Mouse (Mus musculus) frontal cortex, adult 2 months (tissue): ENCODE data around the gene Hspg2. TPM values are rescaled to one million over a fixed set of nuclear protein-coding genes. Genes with fewer than 3 reads are reported as not detected.

ENCODE experiments used
- DNase-seq, 2 experiments: peaks; one replicate each; pipeline ENCODE4 v3.0.0; 2022; ENCODE audit warnings: low spot score in 1 of 2; ENCODE audit errors: extremely low spot score in 1 of 2
- polyA plus RNA-seq: library from polyadenylated mRNA; depleted of rRNA; stranded (reverse); fragments of >200 nt; gene quantifications from 2 replicates; pipeline ENCODE4 v1.2.3, GENCODE M21; 2012

Hspg2 gene
- polyA plus RNA-seq, 1 experiment = 4.0 TPM

DNA sequence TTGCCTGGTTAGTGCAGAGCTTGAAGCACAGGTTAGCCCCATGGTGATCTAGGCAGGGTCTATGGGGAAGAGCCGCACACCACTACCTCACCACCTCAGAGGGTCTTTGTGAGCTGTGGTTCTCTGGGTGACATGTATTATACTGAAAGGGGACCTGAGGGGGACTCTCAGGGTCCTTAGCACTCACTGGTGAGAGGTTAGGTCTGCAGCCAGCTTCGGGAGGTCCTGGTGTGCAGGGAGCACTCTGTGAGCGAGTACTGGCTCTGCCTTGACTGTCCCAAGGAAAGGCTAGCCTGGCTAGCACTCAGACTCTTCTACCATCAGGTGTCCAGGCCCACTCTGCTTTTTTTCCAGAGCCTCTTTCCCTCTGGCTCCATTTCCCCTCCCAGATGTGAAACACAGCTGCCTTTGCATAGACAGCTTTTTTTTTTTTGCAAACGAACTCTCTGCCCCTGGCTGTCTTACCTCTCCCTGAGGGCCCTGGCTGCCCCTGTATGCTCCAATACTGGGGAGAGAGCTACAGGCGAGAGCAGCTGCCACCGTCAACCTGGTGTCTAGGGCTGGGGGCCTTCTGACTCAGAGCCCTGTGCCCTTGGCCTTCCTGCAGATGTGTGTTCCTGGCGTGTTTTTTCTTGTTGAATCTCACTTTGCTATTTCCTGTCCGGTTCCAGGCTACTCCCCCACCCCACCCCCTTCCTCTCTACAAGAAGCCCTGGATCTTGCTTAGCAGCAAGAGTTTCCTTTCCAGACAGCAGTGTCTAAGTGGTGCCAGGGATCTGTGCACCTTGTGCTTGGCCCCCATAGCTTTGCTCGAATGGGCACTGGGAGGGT, 29.5 kb downstream of the Hspg2 start:
- no peak for DNase-seq

DNA sequence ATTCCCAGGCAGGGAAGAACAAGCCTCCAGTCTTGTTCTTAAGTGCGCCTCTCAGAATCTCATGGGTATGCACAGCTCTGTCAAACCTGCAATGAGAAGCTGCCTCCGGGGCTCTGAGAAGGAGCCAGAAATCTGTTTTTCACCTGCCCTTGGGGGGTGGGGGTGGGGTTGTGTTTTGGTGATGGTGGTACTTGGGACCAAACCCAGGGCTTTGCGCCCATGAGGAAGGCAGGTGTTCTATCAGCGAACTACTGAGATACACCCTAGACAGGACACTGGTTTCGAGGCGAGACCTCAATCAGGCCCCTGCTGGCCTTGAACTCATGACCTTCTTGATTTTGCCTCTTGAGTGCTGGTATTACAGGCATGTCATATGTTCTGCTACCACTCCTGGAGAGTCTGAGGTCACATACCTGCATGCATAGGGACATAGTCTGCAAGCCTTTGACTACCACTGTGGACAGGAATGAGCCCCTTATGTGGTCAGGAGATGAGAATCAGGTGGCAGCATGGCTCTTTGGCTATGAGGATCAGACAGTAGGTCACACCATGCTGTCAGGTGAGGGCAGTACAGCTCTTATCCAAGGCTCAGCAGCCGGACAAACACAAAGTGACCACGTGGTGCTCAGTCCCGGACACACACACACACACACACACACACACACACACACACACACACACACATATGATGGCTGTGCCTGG, 30.5 kb downstream of the Hspg2 start:
- DNase-seq = no peak

DNA sequence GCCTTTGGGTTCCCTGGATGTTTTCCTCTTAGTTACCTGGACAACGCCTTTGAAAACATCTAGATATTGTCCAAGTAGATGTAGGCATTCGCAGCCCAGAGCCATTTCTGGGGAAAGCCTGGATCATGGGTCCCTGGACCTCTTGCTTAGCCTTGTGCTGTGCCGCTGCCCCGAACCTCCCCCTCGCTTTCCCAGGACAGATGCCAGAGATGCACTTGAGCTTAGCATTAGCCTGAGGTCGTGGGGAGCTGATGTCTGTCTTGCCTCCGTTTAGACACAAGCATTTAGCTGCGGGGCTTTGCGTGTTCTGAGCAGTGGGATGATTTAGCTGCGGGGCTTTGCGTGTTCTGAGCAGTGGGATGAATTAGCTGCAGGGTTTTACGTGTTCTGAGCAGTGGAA, 31.6 kb downstream of the Hspg2 start:
- no peak for DNase-seq

DNA sequence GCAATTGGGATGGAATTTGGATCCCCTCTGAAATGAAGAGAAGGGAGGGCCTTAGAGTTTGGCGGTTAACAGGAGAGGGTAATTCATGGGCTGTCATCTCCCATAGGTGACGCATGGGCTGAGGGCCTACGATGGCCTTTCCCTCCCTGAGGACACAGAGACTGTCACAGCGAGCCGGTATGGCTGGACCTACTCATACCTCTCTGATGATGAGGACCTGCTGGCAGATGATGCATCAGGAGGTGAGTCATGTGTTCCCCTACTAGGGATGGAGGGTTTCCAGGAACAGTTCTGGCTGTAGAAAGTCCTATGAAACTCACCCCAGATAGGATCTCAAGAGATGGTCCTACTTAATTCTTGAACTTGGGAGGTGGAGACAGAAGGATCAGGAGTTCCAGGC, 32.4 kb downstream of the Hspg2 start:
- DNase-seq = no peak

DNA sequence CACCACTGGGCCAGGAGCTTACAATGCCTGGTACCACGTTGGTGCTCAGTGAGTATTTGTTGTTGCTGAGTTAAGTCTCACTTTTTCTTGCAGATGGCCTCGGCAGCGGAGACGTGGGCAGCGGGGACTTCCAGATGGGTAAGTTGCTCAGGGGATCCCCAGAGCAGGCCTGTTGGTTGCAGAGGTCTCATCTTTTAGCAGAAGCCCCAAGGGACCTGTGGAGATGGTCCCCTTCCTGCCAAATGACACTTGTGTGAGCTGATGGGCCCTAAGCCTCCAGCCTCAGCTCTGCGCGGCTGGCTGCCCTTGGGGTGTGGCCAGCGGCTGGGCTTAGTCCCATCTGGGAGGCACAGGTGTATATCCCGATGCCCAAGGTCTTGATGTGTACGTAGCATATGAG, 33.6 kb downstream of the Hspg2 start:
- no peak for DNase-seq

DNA sequence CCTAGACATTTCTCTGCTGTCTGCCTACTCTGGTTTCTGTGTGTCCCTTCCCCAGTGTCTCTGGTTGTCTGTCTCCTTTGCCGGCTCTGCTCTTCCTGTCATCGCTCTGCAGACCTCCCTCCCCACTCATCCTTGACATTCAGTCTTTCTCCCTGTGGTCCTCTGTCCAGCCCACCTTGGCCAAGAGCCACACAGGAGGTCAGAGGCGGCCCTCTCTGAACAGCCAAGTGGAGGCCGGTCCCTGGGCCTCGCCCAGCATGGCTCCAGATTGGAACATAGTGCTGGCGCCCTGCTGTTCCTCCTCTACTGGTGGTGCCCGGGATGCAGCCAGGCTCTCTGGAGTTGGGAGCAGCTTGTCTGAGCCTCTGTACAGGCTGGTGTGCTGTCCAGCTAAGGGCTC, 34.2 kb downstream of the Hspg2 start:
- no peak for DNase-seq

DNA sequence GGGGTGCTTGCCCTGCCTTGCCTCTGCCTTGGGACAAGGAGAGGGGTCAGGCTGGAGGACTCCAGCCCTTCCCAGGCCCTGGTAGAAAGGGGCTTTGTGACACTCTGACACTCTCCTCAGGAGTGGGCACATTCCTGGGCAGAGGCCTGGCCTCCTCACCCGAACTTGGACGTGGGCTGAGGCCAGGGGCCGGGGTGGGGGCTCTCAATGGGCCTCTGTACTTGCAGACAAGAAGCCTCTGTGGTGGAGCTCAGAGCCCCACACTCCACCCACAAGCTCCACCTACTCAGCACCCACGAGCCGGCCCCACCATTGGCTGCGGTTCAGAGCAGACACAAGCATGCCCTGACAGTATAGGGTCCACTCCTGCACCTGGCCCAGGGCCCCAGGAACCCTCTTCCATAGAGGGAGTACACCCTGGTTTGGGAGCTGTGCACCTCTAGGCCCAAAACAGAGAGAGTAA, 35.0 kb downstream of the Hspg2 start:
- DNase-seq = peak in 1 of 2 experiments; percentile 15

DNA sequence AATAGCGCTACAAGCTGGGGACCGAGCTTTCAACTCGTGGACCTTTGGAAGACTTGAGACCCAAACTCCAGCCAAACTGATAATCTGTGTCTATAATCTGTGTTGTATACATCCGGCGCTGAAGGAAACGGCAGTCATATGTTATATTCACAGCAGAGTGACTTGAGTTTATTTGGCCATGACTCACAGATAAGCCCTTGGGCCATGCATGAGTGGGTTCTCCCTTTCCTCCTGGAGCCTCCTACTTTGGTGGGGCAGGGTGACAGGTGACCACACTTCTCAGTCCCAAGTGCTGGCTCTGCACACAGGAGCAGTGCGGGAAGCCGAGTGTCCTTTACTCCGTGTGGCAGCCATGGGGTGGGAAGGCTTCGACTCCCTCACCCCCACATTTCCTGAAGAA, 38.1 kb downstream of the Hspg2 start:
- DNase-seq = no peak

DNA sequence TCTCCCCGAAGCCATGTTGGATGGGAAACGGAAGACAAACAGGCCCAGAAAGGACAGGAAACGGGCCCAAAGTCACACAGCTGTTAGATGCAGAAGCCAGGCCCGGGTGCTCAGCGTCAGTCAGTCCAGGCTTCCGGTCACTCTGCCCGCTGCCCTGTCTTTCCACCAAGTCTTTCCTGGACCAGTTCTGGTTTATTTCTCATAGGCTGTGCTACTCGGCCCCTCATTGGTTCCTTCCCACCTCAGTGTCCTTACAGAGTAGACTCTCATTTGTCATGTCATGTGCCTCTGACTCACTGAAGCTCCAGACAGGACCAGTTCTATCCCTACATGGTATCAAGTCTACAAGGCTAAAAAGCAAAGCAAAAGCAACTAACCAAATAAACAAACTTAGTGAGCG, 41.0 kb downstream of the Hspg2 start:
- DNase-seq = no peak

DNA sequence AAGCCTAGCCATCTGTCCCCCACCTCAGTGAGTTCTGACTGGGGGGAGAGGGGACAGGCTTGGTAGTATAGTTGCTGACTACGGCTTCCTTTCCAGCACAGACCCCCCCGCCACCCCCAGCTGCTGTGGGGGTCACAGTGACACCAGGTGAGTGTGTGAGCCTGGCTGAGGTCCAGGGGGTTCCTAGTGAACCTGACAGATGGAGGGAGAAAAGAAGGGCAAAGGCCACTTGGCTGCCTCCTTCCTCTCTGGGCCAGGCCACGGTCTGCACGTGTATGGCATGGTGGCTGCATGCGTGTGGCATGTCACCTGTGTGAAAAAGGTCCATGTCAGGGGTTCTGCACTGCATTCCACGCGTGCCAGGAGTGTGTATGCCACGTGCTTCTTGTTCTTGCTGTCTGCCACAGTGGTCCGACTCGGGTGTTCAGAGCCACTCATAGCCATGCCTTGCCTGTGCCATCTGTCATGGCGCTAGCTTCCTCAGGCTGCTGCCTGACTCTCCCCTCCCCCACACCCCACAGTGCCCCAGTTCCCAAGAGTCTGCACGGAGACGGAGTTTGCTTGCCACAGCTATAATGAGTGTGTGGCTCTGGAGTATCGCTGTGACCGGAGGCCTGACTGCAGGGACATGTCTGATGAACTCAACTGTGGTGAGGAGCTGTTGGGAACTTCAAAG, 41.6 kb downstream of the Hspg2 start:
- peak in 1 of 2 experiments; percentile 26 for DNase-seq

DNA sequence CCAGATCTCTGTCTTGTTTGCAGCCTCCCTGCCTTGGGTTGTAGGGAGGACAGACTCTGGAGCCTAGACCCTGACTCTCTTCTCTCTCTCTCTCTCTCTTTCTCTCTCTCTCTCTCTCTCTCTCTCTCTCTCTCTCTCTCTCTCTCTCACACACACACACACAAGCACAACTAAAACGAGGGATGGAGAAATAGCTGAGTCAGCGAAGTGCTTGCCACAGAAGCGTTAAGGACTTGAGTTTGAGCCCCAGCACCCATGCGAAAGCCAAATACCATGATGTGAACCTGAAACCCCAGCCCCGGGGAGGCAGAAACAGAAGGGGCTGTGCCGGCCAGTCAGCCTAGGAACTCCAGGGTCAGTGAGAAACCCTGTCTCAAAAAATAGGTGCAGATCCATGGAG, 44.3 kb downstream of the Hspg2 start:
- no peak for DNase-seq

DNA sequence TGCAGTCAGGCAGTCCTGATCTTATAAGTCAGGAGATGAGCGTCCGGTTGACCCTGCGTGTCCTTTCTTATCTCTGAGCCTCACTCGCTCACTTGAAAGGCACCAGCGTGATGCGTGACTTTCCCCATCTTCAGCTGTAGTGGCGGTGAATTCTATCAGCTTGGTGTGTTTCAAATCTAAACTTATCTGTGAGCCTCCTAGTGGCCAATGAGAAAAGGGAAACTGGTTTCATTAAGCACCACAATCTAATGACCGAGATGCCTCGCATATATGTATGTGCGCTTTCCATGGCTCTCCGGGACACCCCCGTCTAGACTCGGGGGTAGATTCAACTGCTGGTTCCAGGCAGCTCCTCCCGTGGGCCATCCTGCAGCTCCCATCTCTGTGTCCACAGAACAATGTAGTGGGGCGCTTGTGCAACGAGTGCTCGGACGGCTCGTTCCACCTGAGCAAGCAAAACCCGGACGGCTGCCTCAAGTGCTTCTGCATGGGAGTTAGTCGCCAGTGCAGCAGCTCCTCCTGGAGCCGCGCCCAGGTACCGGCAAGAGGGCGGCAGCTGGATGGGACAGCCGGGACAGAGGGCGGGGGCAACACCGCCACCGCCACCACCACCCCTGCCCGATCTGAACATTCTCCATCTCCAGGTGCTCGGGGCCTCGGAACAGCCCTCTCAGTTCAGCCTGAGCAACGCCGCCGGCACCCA, 49.6 kb downstream of the Hspg2 start:
- no peak for DNase-seq

DNA sequence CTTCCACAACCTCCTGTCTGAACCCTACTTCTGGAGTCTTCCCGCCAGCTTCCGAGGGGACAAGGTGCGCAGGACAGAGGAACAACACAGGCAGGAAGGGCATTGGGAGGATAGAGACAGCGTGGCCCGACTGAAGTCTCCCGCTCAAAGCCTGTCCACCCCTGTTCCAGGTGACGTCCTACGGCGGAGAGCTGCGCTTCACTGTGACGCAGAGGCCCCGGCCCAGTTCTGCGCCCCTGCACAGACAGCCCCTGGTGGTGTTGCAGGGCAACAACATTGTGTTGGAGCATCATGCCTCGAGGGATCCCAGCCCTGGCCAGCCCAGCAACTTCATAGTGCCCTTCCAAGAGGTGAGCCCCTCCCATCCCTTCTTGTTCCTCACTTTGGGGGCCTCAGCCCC, 50.2 kb downstream of the Hspg2 start:
- DNase-seq = no peak

DNA sequence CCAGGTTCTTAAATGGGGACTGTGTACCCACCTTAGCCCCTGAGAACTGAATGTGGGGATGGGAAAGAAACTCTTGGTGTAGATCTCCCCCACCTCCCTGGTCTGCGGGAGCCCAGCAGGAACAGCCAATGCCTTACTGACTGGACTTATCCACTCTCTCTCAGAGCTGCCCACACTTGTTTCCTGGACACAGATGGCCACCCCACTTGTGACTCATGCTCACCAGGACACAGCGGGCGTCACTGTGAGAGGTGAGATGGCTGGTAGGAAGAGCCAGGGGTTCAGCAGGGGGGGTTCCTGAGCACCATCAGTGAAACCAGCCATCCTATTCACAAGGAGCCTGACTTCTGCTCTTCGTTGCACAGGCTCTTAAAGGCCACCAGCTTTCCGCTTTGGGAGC, 51.8 kb downstream of the Hspg2 start:
- DNase-seq = peak in 1 of 2 experiments; percentile 39

DNA sequence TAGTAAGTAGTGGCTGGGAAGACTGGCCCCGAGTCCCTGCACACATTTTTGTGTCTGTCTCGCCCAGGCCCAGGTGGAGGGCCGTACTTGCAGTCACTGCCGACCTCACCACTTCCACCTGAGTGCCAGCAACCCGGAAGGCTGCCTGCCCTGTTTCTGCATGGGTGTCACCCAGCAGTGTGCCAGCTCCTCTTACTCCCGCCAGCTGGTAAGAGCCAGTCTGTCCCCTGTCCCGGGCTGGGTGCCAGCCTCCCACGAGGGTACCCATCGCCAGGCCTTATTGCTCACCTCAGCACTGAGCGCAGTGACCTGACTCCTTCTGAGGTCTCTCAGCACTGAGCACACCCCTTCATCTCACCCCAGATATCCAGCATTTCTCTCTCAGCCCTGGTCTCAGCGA, 53.4 kb downstream of the Hspg2 start:
- no peak for DNase-seq

DNA sequence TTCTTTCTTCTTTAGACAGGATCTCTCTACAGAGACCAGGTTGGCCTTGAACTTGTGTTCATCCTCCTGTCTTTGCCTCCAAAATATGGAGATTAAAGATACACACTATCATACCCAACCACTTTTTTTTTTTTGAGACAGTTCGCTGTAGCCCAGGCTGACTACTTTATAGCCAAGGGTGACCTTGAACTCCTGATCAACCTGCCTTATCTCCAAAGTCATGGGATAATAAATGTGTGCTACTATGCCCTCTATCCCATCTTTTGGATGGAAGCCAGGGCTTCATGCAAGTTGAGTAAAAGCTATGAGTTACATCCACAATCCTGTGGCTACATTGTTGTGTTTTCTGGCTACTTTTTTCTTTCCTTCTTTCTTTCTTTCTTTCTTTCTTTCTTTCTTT, 56.9 kb downstream of the Hspg2 start:
- DNase-seq = no peak

DNA sequence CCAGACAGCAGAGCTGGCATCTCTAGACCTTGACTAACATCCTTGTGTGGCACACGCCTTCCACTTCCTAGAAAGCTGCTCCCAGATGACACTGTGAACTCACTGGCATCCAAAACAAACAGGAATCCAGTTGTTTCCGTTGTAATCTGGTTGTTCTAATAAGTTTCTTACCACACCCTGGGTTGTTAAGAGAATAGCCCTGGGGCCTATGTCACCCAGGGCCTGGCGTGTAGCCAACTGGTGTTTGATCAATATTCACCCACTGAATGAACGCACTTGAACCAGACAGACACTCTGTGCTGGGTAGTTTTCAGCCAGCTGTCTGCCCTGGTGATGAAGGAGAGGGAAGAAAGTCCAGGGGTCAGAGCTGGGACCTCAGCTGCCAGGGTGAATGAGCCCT, 58.8 kb downstream of the Hspg2 start:
- no peak for DNase-seq

DNA sequence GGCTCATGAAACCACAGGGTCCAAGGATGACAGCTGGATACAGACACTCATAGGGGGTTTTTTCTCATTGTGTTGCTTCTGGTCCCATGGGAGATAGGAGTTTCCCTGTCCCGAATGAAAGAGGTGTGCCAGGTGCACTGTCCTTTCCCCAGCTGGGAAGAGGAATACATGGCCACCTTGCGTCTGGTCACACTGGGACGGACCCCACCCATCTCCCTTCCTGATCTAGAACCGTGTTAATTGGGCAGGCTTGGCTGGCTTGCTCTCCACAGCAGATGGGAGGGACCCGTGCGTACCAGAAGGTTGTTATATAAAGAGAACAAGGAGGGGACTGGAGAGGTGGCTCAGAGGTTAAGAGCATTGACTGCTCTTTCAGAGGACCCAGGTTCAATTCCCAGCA, 59.3 kb downstream of the Hspg2 start:
- no peak for DNase-seq

DNA sequence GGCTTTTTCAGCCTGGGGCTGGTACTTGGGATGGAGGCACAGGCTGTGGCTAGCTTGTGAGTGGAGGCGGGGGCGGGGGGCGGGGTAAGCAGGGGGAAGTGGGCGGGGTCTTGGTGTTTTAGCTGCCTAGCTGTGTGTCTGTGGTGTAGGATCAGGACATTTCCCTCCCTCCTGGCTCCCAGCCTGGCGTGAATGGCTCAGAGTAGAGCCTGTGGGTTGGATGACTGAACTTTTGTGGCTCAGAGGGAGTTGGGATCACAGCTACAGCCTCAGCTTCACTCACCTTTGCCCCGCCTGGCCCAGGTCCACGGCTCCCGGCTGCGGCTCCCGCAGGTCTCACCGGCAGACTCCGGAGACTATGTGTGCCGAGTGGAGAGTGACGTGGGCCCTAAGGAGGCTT, 71.8 kb downstream of the Hspg2 start:
- no peak for DNase-seq

DNA sequence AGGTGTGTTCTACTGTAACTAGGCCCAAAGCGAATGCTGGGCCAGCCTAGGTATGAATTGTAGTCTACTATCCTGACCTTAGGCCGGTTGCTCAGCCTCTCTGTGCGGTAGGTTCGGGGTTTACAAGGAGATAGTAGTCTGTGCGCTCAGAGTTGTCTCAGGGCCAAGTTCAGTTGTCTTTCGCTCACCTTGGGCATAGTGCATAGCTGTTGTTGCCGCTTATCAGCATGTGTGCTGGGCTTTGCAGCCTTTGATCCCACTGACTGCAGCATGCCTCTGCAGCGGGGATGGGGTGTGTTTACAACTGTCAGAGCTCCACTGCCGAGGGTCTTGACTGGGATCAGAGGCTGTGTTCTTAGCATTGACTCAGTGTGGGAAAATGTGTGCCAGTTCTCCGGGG, 74.4 kb downstream of the Hspg2 start:
- no peak for DNase-seq

DNA sequence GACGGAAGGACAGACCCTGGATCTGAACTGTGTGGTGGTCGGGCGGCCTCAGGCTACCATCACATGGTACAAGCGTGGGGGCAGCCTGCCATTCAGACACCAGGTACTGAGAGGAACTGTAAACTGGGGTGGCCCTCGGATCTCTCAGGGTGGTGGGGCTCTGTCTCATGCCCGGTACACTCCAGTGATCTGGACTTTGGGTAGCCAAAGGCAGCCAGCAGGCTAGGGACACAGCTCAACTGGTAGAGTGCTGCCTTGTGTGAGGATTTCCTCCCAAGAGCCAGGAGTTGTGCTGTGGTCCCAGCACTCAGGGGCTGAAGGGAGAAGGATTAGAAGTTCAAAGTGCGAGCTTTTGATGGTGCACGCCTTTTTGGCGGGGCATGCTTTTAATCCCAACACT, 77.0 kb downstream of the Hspg2 start:
- no peak for DNase-seq
